In genomic region chr10:24952549-24952948, GRCm38 (mm10) we compare ENCODE assay signal across 13 mouse cellular contexts. TPM values are rescaled to one million over a fixed set of nuclear protein-coding genes. Genes with fewer than 3 reads are reported as not detected.
DNase-seq lines count a peak whose midpoint lies in the region; TF ChIP-seq lines count a peak whose summit lies in the region.
"Had no signal": no experiment of that assay in that cellular context is flagged by ENCODE, and none has a peak within 500 bp of the region (broad histone marks: within the 10 kb centered on the region; RNA-seq: fewer than 3 reads in every experiment).

No protein-coding gene starts in this region.

- peak; percentile 38 to 57; a peak in 3 of 4 replicates for TF ChIP-seq EP300 in MEL (IDR thresholded peaks at IDR 0.05; ENCODE audit: low read depth in 1 of 2, low read length in 2 of 2)

- H3K4me3 ChIP-seq in MEL (ENCODE audit: control insufficient read depth in 1 of 2, insufficient read depth in 1 of 2, low read depth in 2 of 2, low read length in 2 of 2): no peak overlapping the region
- H3K4me3 ChIP-seq: hindbrain, embryonic 10.5 days; limb, embryonic 12.5 days; midbrain, embryonic 12.5 days had no signal

- intact Hi-C loops in left cerebral cortex, postnatal 4 days (cut with DNase I): no loop called here
- intact Hi-C loops in left cerebral cortex, postnatal 25 days (cut with DNase I): no loop called here

- no peaks in the 10 kb centered on the region for H3K27me3 ChIP-seq in MEL (ENCODE audit: control insufficient read depth in 1 of 2, insufficient read depth in 2 of 2, low read length in 2 of 2)
- H3K27me3 ChIP-seq: limb, embryonic 12.5 days; midbrain, embryonic 12.5 days had no signal

- TF ChIP-seq POLR2A in MEL (IDR thresholded peaks at IDR 0.05; ENCODE audit: control insufficient read depth in 1 of 2, insufficient read depth in 1 of 2, low read depth in 1 of 2, low read length in 2 of 2, poor library complexity in 1 of 2): no peak

- no peak for TF ChIP-seq RAD21 in MEL (IDR thresholded peaks at IDR 0.05; ENCODE audit: low read depth, low read length)

- H3K36me3 ChIP-seq in MEL (ENCODE audit: control insufficient read depth in 1 of 2, insufficient read depth in 2 of 2, low read length in 2 of 2): peaks cover 0 to 5% of the 10 kb centered on the region in 2 experiments; a peak in 2 of 4 replicates
- H3K36me3 ChIP-seq: hindbrain, embryonic 10.5 days; limb, embryonic 12.5 days; midbrain, embryonic 12.5 days had no signal

- TF ChIP-seq CTCF in MEL (IDR thresholded peaks at IDR 0.05 in 2 of 3, conservative IDR thresholded peaks at IDR 0.05 in 1 of 3; ENCODE audit: control insufficient read depth in 1 of 3, insufficient read depth in 1 of 3, low read depth in 2 of 3, low read length in 3 of 3, poor library complexity in 1 of 3, severe bottlenecking in 1 of 3): no peak

- no peak overlapping the region; the same call in 1 of the 2 replicates for H3K27ac ChIP-seq in MEL (ENCODE audit: control insufficient read depth, low read depth, low read length)
- H3K27ac ChIP-seq: hindbrain, embryonic 10.5 days; limb, embryonic 12.5 days; midbrain, embryonic 12.5 days had no signal

- no peaks in the 10 kb centered on the region for H3K79me2 ChIP-seq in MEL (ENCODE audit: control insufficient read depth, insufficient read depth, low read length, poor library complexity)

- H3K9me3 ChIP-seq in MEL (replicated peaks; ENCODE audit: insufficient read depth, low read length): no peaks in the 10 kb centered on the region
- H3K9me3 ChIP-seq: hindbrain, embryonic 10.5 days; limb, embryonic 12.5 days; midbrain, embryonic 12.5 days had no signal

- DNase-seq in heart, adult 18-20 months: peak; percentile 27 to 40
- no peak for DNase-seq in heart, adult 11 months
- DNase-seq in left cerebral cortex, postnatal 4 days: peak; percentile 47
- DNase-seq in left cerebral cortex, adult 18-20 months (ENCODE audit: low spot score in 2 of 2): no peak
- DNase-seq in MEL (ENCODE audit: low read depth, low spot score) (peak; percentile 71), NIH3T3 (ENCODE audit: low read depth) (peak; percentile 48)
- DNase-seq in left cerebral cortex, adult 11 months (ENCODE audit: low spot score): no peak
- DNase-seq in left cerebral cortex, postnatal 25 days (ENCODE audit: low spot score in 2 of 2): no peak
- DNase-seq: forebrain, postnatal 0 days; layer of hippocampus, adult 9-11 months had no signal

- peaks cover 5 to 18% of the 10 kb centered on the region in 2 experiments; a peak in 3 of 4 replicates for H3K4me1 ChIP-seq in MEL (ENCODE audit: control insufficient read depth in 1 of 2, insufficient read depth in 2 of 2, low read length in 2 of 2)
- H3K4me1 ChIP-seq: hindbrain, embryonic 10.5 days; midbrain, embryonic 12.5 days had no signal

- no peak overlapping the region for H3K9ac ChIP-seq in MEL (ENCODE audit: control insufficient read depth, low read depth, low read length, poor library complexity, severe bottlenecking)
- H3K9ac ChIP-seq: forebrain, postnatal 0 days; limb, embryonic 12.5 days; midbrain, embryonic 12.5 days had no signal

TF ChIP-seq in MEL, 35 proteins besides CTCF, POLR2A, EP300 and RAD21:
- TF ChIP-seq KAT2A (conservative IDR thresholded peaks at IDR 0.05; ENCODE audit: low read depth, low read length): no peak
- TF ChIP-seq MYB (IDR thresholded peaks at IDR 0.05; ENCODE audit: low read depth, low read length): no peak
- TF ChIP-seq SIN3A (IDR thresholded peaks at IDR 0.05; ENCODE audit: low read length): 0 out of 2 replicates have a peak, but pooled peaks have one; percentile 19
- no peak for TF ChIP-seq CHD1 (IDR thresholded peaks at IDR 0.05; ENCODE audit: low read depth, low read length)
- peak; percentile 51; the same call in 1 of the 2 replicates for TF ChIP-seq ETS1 (IDR thresholded peaks at IDR 0.05; ENCODE audit: low read depth, low read length)
- TF ChIP-seq POLR2AphosphoS2 (IDR thresholded peaks at IDR 0.05; ENCODE audit: low read length): no peak
- 0 out of 2 replicates have a peak, but pooled peaks have one; percentile 23 for TF ChIP-seq GATA1 (IDR thresholded peaks at IDR 0.05; ENCODE audit: low read depth, low read length)
- no peak for TF ChIP-seq E2F4 (IDR thresholded peaks at IDR 0.05; ENCODE audit: borderline replicate concordance, low read depth, low read length)
- no peak for TF ChIP-seq TBP (IDR thresholded peaks at IDR 0.05; ENCODE audit: low read depth, low read length)
- TF ChIP-seq MAX (IDR thresholded peaks at IDR 0.05; ENCODE audit: low read length): peak; percentile 78
- TF ChIP-seq TCF12 (IDR thresholded peaks at IDR 0.05; ENCODE audit: low read depth, low read length): peak; percentile 59; the same call in 1 of the 2 replicates
- TF ChIP-seq USF1 (IDR thresholded peaks at IDR 0.05; ENCODE audit: low read depth, low read length): no peak
- TF ChIP-seq TAL1 (IDR thresholded peaks at IDR 0.05; ENCODE audit: low read length): 0 out of 2 replicates have a peak, but pooled peaks have one; percentile 20
- no peak for TF ChIP-seq CHD2 (IDR thresholded peaks at IDR 0.05; ENCODE audit: low read length)

RNA-seq across cellular contexts. Expression of gene Arg1, which starts 25.3 kb away (rescaled TPM):
- total RNA-seq in heart, adult 18-20 months (2021): not detected
- not detected for total RNA-seq in left cerebral cortex, postnatal 4 days (2021)
- total RNA-seq in left cerebral cortex, adult 18-20 months (2021): under 1 TPM; 0.23 to 0.33 TPM
- total RNA-seq in MEL (2012; rRNA removed): not detected in 2 replicates
- under 1 TPM in 1 of 2 experiments, not detected in 1; 0.26 TPM for polyA plus RNA-seq in MEL (2012; ENCODE audit: insufficient read depth in 1 of 2, insufficient read length in 2 of 2, low read depth in 1 of 2, low replicate concordance in 2 of 2, missing spikeins in 1 of 2)
- under 1 TPM in 1 of 2 experiments, not detected in 1; 0.37 TPM for total RNA-seq in left cerebral cortex, postnatal 25 days (2021)

Comparison
In these comparisons a context has a peak if more than half of its experiments do, and no peak if none do; other contexts are left out.
1. DNase-seq: peak in heart, adult 18-20 months (2 of 2), left cerebral cortex, postnatal 4 days (single experiment), MEL (single experiment) and NIH3T3 (single experiment); none in heart, adult 11 months (single experiment), left cerebral cortex, adult 18-20 months (0 of 2), left cerebral cortex, adult 11 months (single experiment) and left cerebral cortex, postnatal 25 days (0 of 2).